Mouse (Mus musculus) CH12.LX (cell line): ENCODE results near the gene Tspan2. TPM values are rescaled to one million over a fixed set of nuclear protein-coding genes. Genes with fewer than 3 reads are reported as not detected.
A peak's percentile ranks its signal among the peaks of the same experiment; 100 is the strongest.

Source experiments
- DNase-seq: peaks from one replicate; pipeline ENCODE4 v3.0.0-alpha.2; 2013; ENCODE audit errors: extremely low read depth
- H3K27ac ChIP-seq: 2 replicates; pipeline ENCODE4 v1.5.1; 2012; ENCODE audit warnings: low read depth, mild to moderate bottlenecking, control low read depth, moderate library complexity; ENCODE audit not compliant: insufficient read depth
- H3K27me3 ChIP-seq: replicated peaks from 2 replicates; pipeline ENCODE3; 2012; ENCODE audit warnings: inconsistent platforms
- H3K36me3 ChIP-seq, 2 experiments: replicated peaks in 1 of 2; 2 replicates each; pipeline versions ENCODE3 to v1.6.1; 2012; ENCODE audit warnings: inconsistent platforms in 1 of 2, low read length in 1 of 2, mild to moderate bottlenecking in 1 of 2, mixed read lengths in 1 of 2, moderate library complexity in 1 of 2; ENCODE audit not compliant: control insufficient read depth in 1 of 2, insufficient read depth in 1 of 2
- H3K4me1 ChIP-seq, 2 experiments: 2 replicates each; pipeline ENCODE4 v1.6.1; 2012; ENCODE audit warnings: inconsistent platforms in 1 of 2, moderate library complexity in 1 of 2; ENCODE audit not compliant: insufficient read depth in 2 of 2, control insufficient read depth in 1 of 2
- H3K4me2 ChIP-seq: 2 replicates; pipeline ENCODE4 v1.6.1; 2012; ENCODE audit warnings: low read depth, mild to moderate bottlenecking, control low read depth; ENCODE audit not compliant: poor library complexity, insufficient read depth, severe bottlenecking
- H3K4me3 ChIP-seq, 3 experiments: fragments of 150-350 bp in 1 of 3; sonication (generic) in 1 of 3; replicated peaks in 1 of 3; 2 replicates each; pipeline versions ENCODE3 to v1.5.1; 2011 to 2012; ENCODE audit warnings: low read depth in 2 of 3, low read length in 2 of 3, mild to moderate bottlenecking in 2 of 3, moderate library complexity in 2 of 3, control low read depth in 1 of 3, improper control_type of control experiment in 1 of 3, inconsistent platforms in 1 of 3, mixed read lengths in 1 of 3; ENCODE audit not compliant: poor library complexity in 1 of 3
- H3K79me2 ChIP-seq: replicated peaks from 2 replicates; pipeline ENCODE4 v1.6.1; 2012; ENCODE audit warnings: mild to moderate bottlenecking, moderate library complexity; ENCODE audit not compliant: control insufficient read depth, poor library complexity, insufficient read depth, severe bottlenecking; ENCODE audit errors: extremely low read depth
- H3K9ac ChIP-seq: 2 replicates; pipeline ENCODE4 v1.6.1; 2012; ENCODE audit warnings: low read depth, mild to moderate bottlenecking, control low read depth, moderate library complexity; ENCODE audit not compliant: insufficient read depth
- H3K9me3 ChIP-seq: replicated peaks from 2 replicates; pipeline ENCODE3; 2012; ENCODE audit warnings: low read length, inconsistent platforms, mixed read lengths
- CTCF ChIP-seq, 2 experiments: IDR thresholded peaks in 1 of 2; conservative IDR thresholded peaks in 1 of 2; 2 replicates each; pipeline ENCODE4 v1.5.1; 2011 to 2012; ENCODE audit warnings: low read depth in 2 of 2, low read length in 2 of 2, improper control_type of control experiment in 1 of 2, inconsistent platforms in 1 of 2, mild to moderate bottlenecking in 1 of 2, moderate library complexity in 1 of 2
- E2F4 ChIP-seq: IDR thresholded peaks from 2 replicates; pipeline ENCODE4 v1.6.1; 2011; ENCODE audit warnings: low read depth, low read length, improper control_type of control experiment; ENCODE audit not compliant: insufficient replicate concordance
- ELF1 ChIP-seq: IDR thresholded peaks from 2 replicates; pipeline ENCODE4 v1.6.1; 2014; ENCODE audit warnings: low read depth, mild to moderate bottlenecking, inconsistent platforms, low read length, improper control_type of control experiment
- EP300 ChIP-seq: IDR thresholded peaks from 2 replicates; pipeline ENCODE4 v1.6.1; 2011; ENCODE audit warnings: low read length, improper control_type of control experiment
- GABPA ChIP-seq: IDR thresholded peaks from 2 replicates; pipeline ENCODE4 v1.6.1; 2012; ENCODE audit warnings: low read depth, low read length, improper control_type of control experiment, inconsistent platforms; ENCODE audit not compliant: insufficient replicate concordance
- IRF4 ChIP-seq: IDR thresholded peaks from 2 replicates; pipeline ENCODE4 v1.6.1; 2014; ENCODE audit warnings: low read depth, mild to moderate bottlenecking, inconsistent platforms, low read length, improper control_type of control experiment
- JUN ChIP-seq: IDR thresholded peaks from 2 replicates; pipeline ENCODE4 v1.6.1; 2011; ENCODE audit warnings: low read depth, mild to moderate bottlenecking, low read length, improper control_type of control experiment, moderate library complexity; ENCODE audit not compliant: insufficient read depth
- JUND ChIP-seq: conservative IDR thresholded peaks from 2 replicates; pipeline ENCODE4 v1.6.1; 2011; ENCODE audit warnings: low read depth, low read length, improper control_type of control experiment
- KAT2A ChIP-seq: IDR thresholded peaks from 2 replicates; pipeline ENCODE4 v1.6.1; 2012; ENCODE audit warnings: low read length, improper control_type of control experiment, inconsistent platforms; ENCODE audit not compliant: insufficient replicate concordance
- MAFK ChIP-seq: IDR thresholded peaks from 2 replicates; pipeline ENCODE4 v1.6.1; 2011; ENCODE audit warnings: low read length, improper control_type of control experiment; ENCODE audit not compliant: insufficient replicate concordance
- MAX ChIP-seq: IDR thresholded peaks from 2 replicates; pipeline ENCODE4 v1.6.1; 2011; ENCODE audit warnings: low read length, improper control_type of control experiment
- MAZ ChIP-seq: IDR thresholded peaks from 2 replicates; pipeline ENCODE4 v1.6.1; 2012; ENCODE audit warnings: low read depth, mild to moderate bottlenecking, inconsistent platforms, low read length, improper control_type of control experiment, moderate library complexity
- MEF2A ChIP-seq: IDR thresholded peaks from 2 replicates; pipeline ENCODE4 v1.6.1; 2014; ENCODE audit warnings: low read depth, mild to moderate bottlenecking, inconsistent platforms, low read length, improper control_type of control experiment, borderline replicate concordance
- MXI1 ChIP-seq: IDR thresholded peaks from 2 replicates; pipeline ENCODE4 v1.6.1; 2011; ENCODE audit warnings: mild to moderate bottlenecking, low read depth, low read length, improper control_type of control experiment
- MYC ChIP-seq: IDR thresholded peaks from 2 replicates; pipeline ENCODE4 v1.6.1; 2011; ENCODE audit warnings: low read depth, mild to moderate bottlenecking, improper control_type of control experiment, low read length
- NRF1 ChIP-seq: IDR thresholded peaks from 2 replicates; pipeline ENCODE4 v1.6.1; 2014; ENCODE audit warnings: low read depth, mild to moderate bottlenecking, inconsistent platforms, low read length, improper control_type of control experiment, moderate library complexity
- PAX5 ChIP-seq: IDR thresholded peaks from 2 replicates; pipeline ENCODE4 v1.6.1; 2012; ENCODE audit warnings: low read length, inconsistent platforms, mixed read lengths
- RAD21 ChIP-seq: IDR thresholded peaks from 2 replicates; pipeline ENCODE4 v1.6.1; 2011; ENCODE audit warnings: low read depth, mild to moderate bottlenecking, low read length, improper control_type of control experiment, moderate library complexity
- SIN3A ChIP-seq: IDR thresholded peaks from 2 replicates; pipeline ENCODE4 v1.6.1; 2012; ENCODE audit warnings: low read length, improper control_type of control experiment, inconsistent platforms
- SMC3 ChIP-seq: IDR thresholded peaks from 2 replicates; pipeline ENCODE4 v1.6.1; 2011; ENCODE audit warnings: low read depth, low read length, improper control_type of control experiment
- UBTF ChIP-seq: IDR thresholded peaks from 2 replicates; pipeline ENCODE4 v1.6.1; 2012; ENCODE audit warnings: low read depth, mild to moderate bottlenecking, inconsistent platforms, low read length, improper control_type of control experiment, moderate library complexity
- USF2 ChIP-seq: conservative IDR thresholded peaks from 2 replicates; pipeline ENCODE4 v1.6.1; 2011; ENCODE audit warnings: low read depth, low read length, improper control_type of control experiment
- ZC3H11A ChIP-seq: IDR thresholded peaks from 2 replicates; pipeline ENCODE4 v1.6.1; 2012; ENCODE audit warnings: low read depth, mild to moderate bottlenecking, inconsistent platforms, low read length, improper control_type of control experiment
- ZMIZ1 ChIP-seq: IDR thresholded peaks from 2 replicates; pipeline ENCODE4 v1.6.1; 2012; ENCODE audit warnings: low read depth, mild to moderate bottlenecking, inconsistent platforms, low read length, improper control_type of control experiment
- ZNF384 ChIP-seq: IDR thresholded peaks from 2 replicates; pipeline ENCODE4 v1.6.1; 2012; ENCODE audit warnings: low read depth, low read length, improper control_type of control experiment, inconsistent platforms
- dilution Hi-C: fragments of 300-500 bp; cut with MboI; formaldehyde crosslinking; loops from 2 replicates; pipeline ENCODE4 v1.14.3; 2020; ENCODE audit warnings: low sequenced_read_pairs; ENCODE audit not compliant: extremely low pct_unique_long_range_greater_than_20kb, extremely low pct_ligation_motif_present
- in situ Hi-C: fragments of 300-500 bp; cut with MboI; formaldehyde crosslinking; loops from 3 replicates; pipeline ENCODE4 v1.14.3; 2019; ENCODE audit warnings: low sequenced_read_pairs, low pct_ligation_motif_present, low pct_unique_long_range_greater_than_20kb, mixed read lengths
- polyA plus RNA-seq: library from polyadenylated mRNA; unstranded; fragments of >175 nt; gene quantifications from 2 replicates; pipeline ENCODE4 v1.2.1, GENCODE M21; 2012; ENCODE audit warnings: low read depth; ENCODE audit not compliant: insufficient read length
- total RNA-seq, 2 experiments: library from RNA; depleted of rRNA; stranded (reverse); fragments of 300-350 nt in 1 of 2; fragments of >200 nt in 1 of 2; gene quantifications; 2 replicates each; pipeline ENCODE4 v1.2.3; 2012 to 2014

The Tspan2 gene
- total and polyA plus RNA-seq, 3 experiments = 1.4 to 4.5 (median 2.8) TPM

GRCm38 (mm10) chr3:102691802-102692484 lies 42.4 kb upstream of the Tspan2 start:
- H3K4me1 ChIP-seq = peaks cover 7 to 27% of the 10 kb centered on the region in 2 experiments
- no peak overlapping the region for H3K4me2 ChIP-seq
- no peak overlapping the region for H3K4me3 ChIP-seq
- TF ChIP-seq ZC3H11A = peak; percentile 66
- TF ChIP-seq MAZ = no peak
- TF ChIP-seq CTCF (conservative IDR thresholded peaks at IDR 0.05 in 1 of 2, IDR thresholded peaks at IDR 0.05 in 1 of 2; ENCODE audit: low read depth in 2 of 2, low read length in 2 of 2) = peak; percentile 44 to 88
- peak; percentile 96 for TF ChIP-seq RAD21
- TF ChIP-seq SMC3 = peak; percentile 93
- no peak for TF ChIP-seq ELF1
- no peak for TF ChIP-seq NRF1
- no peak for TF ChIP-seq ZMIZ1
- H3K27ac ChIP-seq = no peak overlapping the region
- H3K27me3 ChIP-seq = no peaks in the 10 kb centered on the region
- no peaks in the 10 kb centered on the region for H3K79me2 ChIP-seq
- H3K36me3 ChIP-seq = no peaks in the 10 kb centered on the region
- no peaks in the 10 kb centered on the region for H3K9me3 ChIP-seq
- peak; percentile 79 for DNase-seq
- dilution Hi-C loops = no loop called here
- in situ Hi-C loops = loop anchor here (5.0 to 25.0 kb wide), 2 partner anchors 205 to 360 kb away; no protein-coding TSS in a partner anchor
- H3K9ac ChIP-seq = no peak overlapping the region

DNA sequence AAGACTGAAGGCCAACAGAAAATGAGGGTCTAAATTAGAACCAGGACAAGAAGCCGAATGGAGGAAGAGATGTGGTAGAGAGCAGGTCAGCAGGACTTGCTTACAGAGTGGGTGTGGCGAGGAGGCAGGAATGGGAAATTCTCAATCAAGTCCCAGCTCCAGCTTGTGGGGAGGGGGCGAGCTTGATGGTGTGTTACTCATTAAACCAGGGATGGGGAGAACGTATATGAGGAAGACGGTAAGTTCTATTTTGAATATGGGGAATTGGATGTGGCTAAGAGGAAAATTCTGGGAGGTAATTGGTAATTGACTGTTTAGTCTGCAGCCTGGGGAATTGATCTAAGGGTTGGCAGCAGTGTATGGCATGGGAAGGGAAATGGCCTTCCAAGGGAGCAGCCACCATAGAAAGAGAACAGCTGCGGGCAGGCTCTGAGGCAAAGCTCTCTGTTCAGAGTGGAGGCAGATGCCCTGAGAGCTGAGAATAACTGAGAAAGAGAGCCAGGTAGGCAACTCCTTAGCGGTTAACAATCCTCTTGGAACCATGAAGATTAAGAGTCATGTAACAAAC lies 41.5 kb upstream of the Tspan2 start:
- DNase-seq = no peak

GRCm38 (mm10) chr3:102698127-102698526 lies 36.2 kb upstream of the Tspan2 start:
- Histone ChIP-seq H3K27me3 (no peaks in the 10 kb centered on the region), H3K4me2 (no peak overlapping the region), H3K27ac (no peak overlapping the region), H3K36me3 (no peaks in the 10 kb centered on the region), H3K4me1 (peaks cover 2 to 19% of the 10 kb centered on the region in 2 experiments; a peak in 2 of 4 replicates), H3K4me3 (no peak overlapping the region), H3K9me3 (no peaks in the 10 kb centered on the region), H3K79me2 (no peaks in the 10 kb centered on the region), H3K9ac (no peak overlapping the region)
- dilution Hi-C loops (no loop called here), in situ Hi-C loops (loop anchor here (25.0 kb wide), 1 partner anchor 211 kb away; no protein-coding TSS in a partner anchor)
- DNase-seq = no peak
- TF ChIP-seq UBTF = no peak
- TF ChIP-seq GABPA = no peak
- TF ChIP-seq USF2 = no peak
- no peak for TF ChIP-seq ZMIZ1
- no peak for TF ChIP-seq ELF1
- no peak for TF ChIP-seq SIN3A
- TF ChIP-seq MEF2A = no peak
- TF ChIP-seq JUND = no peak
- no peak for TF ChIP-seq JUN
- no peak for TF ChIP-seq MYC
- TF ChIP-seq PAX5 = no peak
- no peak for TF ChIP-seq ZNF384
- TF ChIP-seq MXI1 = no peak
- no peak for TF ChIP-seq E2F4
- TF ChIP-seq EP300 = no peak
- TF ChIP-seq IRF4 = no peak
- no peak for TF ChIP-seq MAX

More for the DNA sequence above, 41.5 kb upstream of the Tspan2 start:
- dilution Hi-C loops (no loop called here), in situ Hi-C loops (loop anchor here (5.0 to 25.0 kb wide), 2 partner anchors 206 to 361 kb away; no protein-coding TSS in a partner anchor)
- Histone ChIP-seq H3K9ac (no peak overlapping the region), H3K27me3 (no peaks in the 10 kb centered on the region), H3K4me2 (no peak overlapping the region), H3K9me3 (no peaks in the 10 kb centered on the region), H3K36me3 (no peaks in the 10 kb centered on the region), H3K4me1 (peaks cover 7 to 18% of the 10 kb centered on the region in 2 experiments), H3K4me3 (no peak overlapping the region), H3K79me2 (no peaks in the 10 kb centered on the region), H3K27ac (no peak overlapping the region)
- no peak for TF ChIP-seq MAX
- TF ChIP-seq JUND = no peak
- TF ChIP-seq MAFK = no peak
- TF ChIP-seq SMC3 = no peak
- no peak for TF ChIP-seq KAT2A
